Mouse (Mus musculus): ENCODE results near the gene Sec31b. TPM values are rescaled to one million over a fixed set of nuclear protein-coding genes. Genes with fewer than 3 reads are reported as not detected.

The Sec31b gene
- polyA plus RNA-seq, 1 experiment from 2014 or later = 0.51 TPM

Other genes with a start within 250 kb of the Sec31b start
- 0.04 and 0.07 TPM in 2 replicates for gene Scd4, start 212.8 kb downstream of the Sec31b start, polyA plus RNA-seq (2015; fragmentation: Nextera tagmentation; extraction: Ambion mirVana)
- gene Scd1, start 138.0 kb downstream of the Sec31b start, polyA plus RNA-seq (2015; fragmentation: Nextera tagmentation; extraction: Ambion mirVana) = 19.2 and 25.5 TPM in 2 replicates
- gene Wnt8b, start 52.4 kb downstream of the Sec31b start, polyA plus RNA-seq (2015; fragmentation: Nextera tagmentation; extraction: Ambion mirVana) = not detected in 2 replicates
- not detected in 2 replicates for gene Gm20538, start 7.0 kb upstream of the Sec31b start, polyA plus RNA-seq (2015; fragmentation: Nextera tagmentation; extraction: Ambion mirVana)
- gene Ndufb8, start 9.6 kb upstream of the Sec31b start, polyA plus RNA-seq (2015; fragmentation: Nextera tagmentation; extraction: Ambion mirVana) = 282 and 291 TPM in 2 replicates
- 11.2 and 11.3 TPM in 2 replicates for gene Hif1an, start 17.0 kb upstream of the Sec31b start, polyA plus RNA-seq (2015; fragmentation: Nextera tagmentation; extraction: Ambion mirVana)
- not detected in 2 replicates for gene Pax2, start 210.2 kb upstream of the Sec31b start, polyA plus RNA-seq (2015; fragmentation: Nextera tagmentation; extraction: Ambion mirVana)